Mouse (Mus musculus) c-Kit-negative CD71-positive TER-119-positive erythroid progenitor cells, embryonic 14.5 days (primary cell): ENCODE results near the gene Pick1.

ENCODE experiments used
- DNase-seq: peaks from one replicate; pipeline ENCODE4 v3.0.0-alpha.2; 2013; ENCODE audit warnings: low read depth, low spot score

Pick1 gene

GRCm38 (mm10) chr15:79270317-79271123 is 41.5 kb downstream of the Pick1 start:
- no peak for DNase-seq

GRCm38 (mm10) chr15:79271124-79271746 is 42.3 kb downstream of the Pick1 start:
- DNase-seq, result no peak

- DNase-seq, result no peak
Observed at GRCm38 (mm10) chr15:79273020-79273419, 44.0 kb downstream of the Pick1 start.

GRCm38 (mm10) chr15:79277728-79278127 is 48.8 kb downstream of the Pick1 start:
- DNase-seq, result no peak

GRCm38 (mm10) chr15:79280209-79280608 is 51.2 kb downstream of the Pick1 start:
- DNase-seq, result peak; percentile 40

- DNase-seq, result no peak
Observed at GRCm38 (mm10) chr15:79280850-79281249, 51.9 kb downstream of the Pick1 start.

- DNase-seq, result peak; percentile 57
Observed at GRCm38 (mm10) chr15:79281389-79281788, 52.4 kb downstream of the Pick1 start.

GRCm38 (mm10) chr15:79282434-79282833 is 53.5 kb downstream of the Pick1 start:
- DNase-seq, result no peak

GRCm38 (mm10) chr15:79283371-79283770 is 54.4 kb downstream of the Pick1 start:
- DNase-seq, result no peak

- no peak for DNase-seq
Observed at GRCm38 (mm10) chr15:79285399-79285798, 56.4 kb downstream of the Pick1 start, which contains the start of gene Baiap2l2. TSS of gene Baiap2l2 (minus strand) at chr15:79285537.

- no peak for DNase-seq
Observed at GRCm38 (mm10) chr15:79286141-79286540, 57.2 kb downstream of the Pick1 start.

GRCm38 (mm10) chr15:79287091-79287490 is 58.1 kb downstream of the Pick1 start:
- DNase-seq, result no peak

- DNase-seq, result no peak
Observed at GRCm38 (mm10) chr15:79288387-79288786, 59.4 kb downstream of the Pick1 start.

GRCm38 (mm10) chr15:79289441-79289840 is 60.5 kb downstream of the Pick1 start:
- DNase-seq, result no peak

- DNase-seq, result no peak
Observed at GRCm38 (mm10) chr15:79290340-79290739, 61.4 kb downstream of the Pick1 start.

- DNase-seq, result no peak
Observed at GRCm38 (mm10) chr15:79292779-79293178, 63.8 kb downstream of the Pick1 start.

GRCm38 (mm10) chr15:79298553-79298952 is 69.6 kb downstream of the Pick1 start:
- DNase-seq, result no peak
